Mouse (Mus musculus): Measurements from ENCODE around the gene Acss3. TPM values are rescaled to one million over a fixed set of nuclear protein-coding genes. Genes with fewer than 3 reads are reported as not detected.

The Acss3 gene
- 1 to 10 TPM; 1.1 to 2.3 (median 1.8) TPM for total RNA-seq (2022)

- DNase-seq (ENCODE audit: low spot score in 2 of 2): peak in 1 of 2 experiments; percentile 4
These were observed at the start of gene Acss3 for GRCm38 (mm10) chr10:107123529-107124335. TSS of gene Acss3 (minus strand) at chr10:107123668.

- DNase-seq (ENCODE audit: low spot score in 2 of 2): no peak
These were observed 48.7 kb upstream of the Acss3 start for GRCm38 (mm10) chr10:107172003-107172689.

DNA sequence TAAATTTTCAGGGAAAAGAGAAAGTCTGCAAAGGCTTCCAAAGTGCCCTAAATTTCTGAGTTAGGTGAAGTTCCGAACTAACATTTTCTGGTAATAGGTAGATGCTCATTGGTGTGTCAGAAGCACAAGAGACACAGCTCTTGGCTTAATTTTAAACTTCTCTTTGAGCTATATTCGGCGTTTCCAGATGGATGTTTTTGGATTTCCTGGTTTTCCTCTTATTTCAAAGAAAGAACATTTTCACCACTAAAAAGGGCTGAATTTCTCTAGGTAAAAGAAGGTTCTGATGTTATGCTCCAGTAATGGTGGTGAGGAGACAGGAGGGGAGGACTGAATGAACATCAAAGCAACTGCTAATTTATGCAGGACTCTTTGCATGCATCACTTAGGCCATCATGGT, 43.0 kb upstream of the Acss3 start:
- DNase-seq (ENCODE audit: low spot score in 2 of 2): no peak

GRCm38 (mm10) chr10:107148759-107149158, 25.3 kb upstream of the Acss3 start:
- no peak for DNase-seq (ENCODE audit: low spot score in 2 of 2)

- DNase-seq (ENCODE audit: low spot score in 2 of 2): no peak
These were observed 20.5 kb upstream of the Acss3 start for GRCm38 (mm10) chr10:107144016-107144415.

GRCm38 (mm10) chr10:107142910-107143309, 19.4 kb upstream of the Acss3 start:
- no peak for DNase-seq (ENCODE audit: low spot score in 2 of 2)

DNA sequence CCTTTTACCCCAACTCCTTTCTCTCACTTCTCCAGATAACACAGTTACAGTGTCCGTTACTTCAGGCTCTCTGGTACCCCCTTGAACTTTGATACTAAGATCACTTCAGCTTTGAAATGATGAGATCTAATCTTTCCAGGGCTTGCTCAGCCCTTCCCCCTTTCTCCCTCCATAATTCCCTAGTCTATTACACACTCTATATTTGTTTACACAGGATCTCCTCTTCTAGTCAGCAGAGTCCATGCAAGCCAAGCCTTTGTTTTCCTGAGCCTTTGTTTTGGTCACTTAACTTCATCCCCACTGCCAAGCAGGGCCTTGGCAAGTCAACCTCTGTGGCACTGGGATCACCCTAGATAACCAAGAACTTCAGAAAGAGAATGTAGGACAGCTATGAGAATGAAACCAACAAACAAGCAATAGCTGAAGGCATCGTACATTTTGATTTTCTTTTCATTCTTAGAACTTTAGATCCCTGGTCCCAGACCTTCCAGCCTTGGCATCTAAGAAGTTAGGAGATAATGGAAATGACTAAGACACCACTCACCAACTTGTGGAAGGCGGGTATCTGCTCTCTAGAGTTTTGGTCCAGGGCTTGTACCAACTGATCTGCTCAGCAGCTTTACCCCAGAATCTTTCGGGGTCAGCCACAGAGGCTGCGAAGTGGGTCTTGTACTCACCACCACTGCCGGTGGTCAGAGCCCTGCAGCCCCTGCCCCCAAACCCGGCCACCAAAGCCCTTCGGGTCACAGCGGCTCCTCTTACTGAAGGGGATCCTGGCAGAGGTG, 532 bp downstream of the Acss3 start:
- DNase-seq (ENCODE audit: low spot score in 2 of 2): no peak

- no peak for DNase-seq (ENCODE audit: low spot score in 2 of 2)
These were observed 2.2 kb downstream of the Acss3 start for GRCm38 (mm10) chr10:107121301-107121700.

DNA sequence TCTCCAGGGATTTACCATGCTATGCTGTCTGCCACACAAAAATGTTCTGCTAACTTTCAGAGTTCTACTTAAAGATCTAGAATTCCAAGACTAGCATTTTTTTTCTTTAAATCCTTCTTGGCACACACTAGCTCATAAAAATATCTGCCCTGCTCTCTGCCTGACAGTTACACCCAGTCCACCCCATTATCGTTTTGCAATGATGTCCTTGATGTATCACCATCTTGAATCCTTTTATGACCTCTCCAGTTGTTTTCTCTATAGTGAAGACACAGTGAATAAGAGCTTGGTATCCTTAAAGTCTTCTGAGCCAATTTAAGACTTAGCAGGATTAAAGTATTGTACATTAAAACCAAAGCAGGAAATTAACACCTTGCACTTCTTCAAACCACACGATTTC, 4.3 kb downstream of the Acss3 start:
- no peak for DNase-seq (ENCODE audit: low spot score in 2 of 2)

GRCm38 (mm10) chr10:107116709-107117267, 6.7 kb downstream of the Acss3 start:
- no peak for DNase-seq (ENCODE audit: low spot score in 2 of 2)

- DNase-seq (ENCODE audit: low spot score in 2 of 2): no peak
These were observed 7.4 kb downstream of the Acss3 start for GRCm38 (mm10) chr10:107115930-107116642.

GRCm38 (mm10) chr10:107115121-107115520, 8.3 kb downstream of the Acss3 start:
- no peak for DNase-seq (ENCODE audit: low spot score in 2 of 2)

DNA sequence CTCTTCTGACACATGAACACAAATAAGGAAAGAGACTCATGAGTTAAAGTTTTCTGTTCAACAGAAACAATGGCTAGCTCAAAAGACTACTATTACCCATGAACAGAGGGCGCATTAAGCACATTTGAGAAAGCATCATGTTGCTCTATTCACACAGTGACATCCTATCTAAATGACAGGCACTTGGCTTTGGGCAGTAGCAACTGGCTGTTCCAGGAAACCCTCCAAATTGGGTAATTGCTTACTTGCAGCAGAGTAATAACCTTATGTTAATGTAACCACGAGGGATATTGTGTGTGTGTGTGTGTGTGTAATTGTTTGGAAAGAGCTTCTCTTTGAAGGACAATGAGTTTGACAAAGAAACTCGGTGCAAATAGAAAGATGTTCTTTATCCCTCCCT, 29.0 kb downstream of the Acss3 start:
- no peak for DNase-seq (ENCODE audit: low spot score in 2 of 2)

DNA sequence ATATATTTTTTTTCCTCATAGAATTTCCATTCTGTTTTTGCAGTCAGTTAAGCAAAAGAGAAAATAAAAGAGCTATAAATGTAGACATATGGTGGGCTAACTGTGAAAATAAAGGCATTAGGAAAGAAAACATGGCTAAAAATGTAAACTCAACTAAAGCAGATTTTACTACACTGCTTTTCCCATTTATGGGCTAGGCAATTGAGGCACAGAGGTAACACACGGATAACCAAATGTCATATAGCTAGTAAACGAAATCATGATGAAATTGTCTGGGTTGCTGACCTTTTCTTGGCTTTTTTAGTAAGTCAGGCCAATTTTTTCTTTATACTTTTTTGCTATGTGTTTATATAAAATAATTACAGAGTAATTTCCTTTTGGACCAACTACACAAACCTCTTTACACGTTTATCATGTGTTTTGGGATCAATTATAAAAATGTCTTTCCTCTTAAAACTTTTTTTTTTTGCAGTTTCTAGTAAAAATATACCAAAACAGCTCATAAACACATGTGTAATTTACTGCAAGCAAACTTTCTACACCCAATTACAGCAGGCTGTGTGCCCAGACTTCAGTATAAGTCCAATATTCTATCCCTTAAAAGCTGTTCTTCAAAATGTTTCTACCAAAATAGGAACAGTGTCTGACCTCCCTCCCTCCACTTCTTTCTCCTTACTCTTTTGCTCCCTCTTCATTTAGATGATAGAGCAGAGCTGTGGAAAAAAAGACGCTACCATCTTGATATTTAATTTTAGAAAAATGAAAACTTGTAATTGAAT, 69.4 kb downstream of the Acss3 start:
- DNase-seq (ENCODE audit: low spot score in 2 of 2): no peak

GRCm38 (mm10) chr10:107050489-107050888, 73.0 kb downstream of the Acss3 start:
- DNase-seq (ENCODE audit: low spot score in 2 of 2): no peak

- DNase-seq (ENCODE audit: low spot score in 2 of 2): peak; percentile 18 to 52
These were observed 80.8 kb downstream of the Acss3 start for GRCm38 (mm10) chr10:107042656-107043055.

- DNase-seq (ENCODE audit: low spot score in 2 of 2): no peak
These were observed 82.6 kb downstream of the Acss3 start for GRCm38 (mm10) chr10:107040837-107041236.

- DNase-seq (ENCODE audit: low spot score in 2 of 2): no peak
These were observed 83.1 kb downstream of the Acss3 start for GRCm38 (mm10) chr10:107040378-107040777.

DNA sequence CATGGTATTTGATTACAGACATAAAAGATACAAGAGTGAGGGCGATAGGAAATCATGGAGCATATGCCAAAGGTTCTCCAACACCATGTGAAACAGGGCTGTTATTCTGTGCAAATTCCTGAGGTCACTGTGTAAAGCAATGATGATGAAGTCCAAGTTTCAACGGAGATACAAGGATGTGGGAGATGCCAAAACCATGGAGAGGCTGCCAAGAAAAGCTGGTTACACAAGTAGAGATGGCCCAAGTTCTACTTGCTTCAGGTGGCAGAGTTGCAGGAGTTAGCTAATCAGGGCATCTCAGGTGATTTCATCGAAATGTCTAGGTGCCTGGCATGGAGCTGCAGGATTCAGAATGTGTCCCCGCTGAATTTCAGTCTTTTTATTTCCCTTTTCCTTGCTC, 84.3 kb downstream of the Acss3 start:
- DNase-seq (ENCODE audit: low spot score in 2 of 2): no peak

DNA sequence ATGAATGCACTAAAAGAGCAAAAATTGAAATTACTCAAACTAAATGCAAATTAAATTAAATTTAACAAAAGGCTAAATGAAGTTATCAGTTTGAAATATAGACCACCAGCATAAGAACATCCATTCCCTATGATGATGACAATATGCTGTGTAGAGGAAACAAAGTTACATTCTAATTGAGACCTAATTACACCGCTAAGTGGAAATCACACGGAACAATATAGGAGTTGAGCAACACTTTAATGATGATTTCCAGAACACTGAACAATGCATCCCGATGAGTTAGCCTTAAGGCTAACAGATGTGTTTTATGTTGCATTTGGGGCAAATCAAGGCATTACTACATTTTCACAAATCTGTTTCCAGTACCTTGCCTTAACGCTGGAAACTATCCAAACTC, 99.2 kb downstream of the Acss3 start:
- DNase-seq (ENCODE audit: low spot score in 2 of 2): no peak

Data from layer of hippocampus, adult 8-10 months (tissue).